Mouse (Mus musculus) lung, postnatal 0 days (tissue): Measurements from ENCODE around the gene Trim7.

Source experiments
- CTCF ChIP-seq: IDR thresholded peaks from 2 replicates; pipeline ENCODE4 v1.5.1; 2016; ENCODE audit warnings: antibody characterized with exemption, mild to moderate bottlenecking
- EP300 ChIP-seq: IDR thresholded peaks from 2 replicates; pipeline ENCODE4 v1.6.1; 2016; ENCODE audit warnings: antibody characterized with exemption, mild to moderate bottlenecking, control low read depth

GRCm38 (mm10) chr11:48787455-48788211 is 38.3 kb upstream of the Trim7 start:
- no peak for TF ChIP-seq EP300
- no peak for TF ChIP-seq CTCF
